Mouse (Mus musculus) heart, embryonic 15.5 days (tissue): Measurements from ENCODE around the gene U90926. TPM values are rescaled to one million over a fixed set of nuclear protein-coding genes. Genes with fewer than 3 reads are reported as not detected.
A peak's percentile ranks its signal among the peaks of the same experiment; 100 is the strongest.

Experiments
- ATAC-seq: fragments of 200-750 bp; cut with Nextera tagmentation; replicated peaks from 2 replicates; pipeline ENCODE4 v1.8.0; 2017; ENCODE audit warnings: low read depth, moderate TSS enrichment; ENCODE audit not compliant: insufficient number of reproducible peaks, insufficient read depth, low FRiP score
- H3K27ac ChIP-seq: fragments of 300-500 bp; sonication (generic); 2 replicates; pipeline ENCODE4 v1.5.1; 2015; ENCODE audit warnings: mild to moderate bottlenecking, inconsistent platforms
- H3K27me3 ChIP-seq: fragments of 300-500 bp; sonication (generic); 2 replicates; pipeline ENCODE4 v1.6.1; 2015; ENCODE audit warnings: inconsistent platforms
- H3K36me3 ChIP-seq: fragments of 300-500 bp; sonication (generic); 2 replicates; pipeline ENCODE4 v1.6.1; 2015; ENCODE audit warnings: mild to moderate bottlenecking, inconsistent platforms
- H3K4me1 ChIP-seq: fragments of 300-500 bp; sonication (generic); replicated peaks from 2 replicates; pipeline ENCODE4 v1.6.1; 2015; ENCODE audit warnings: inconsistent platforms
- H3K4me2 ChIP-seq: fragments of 300-500 bp; sonication (generic); 2 replicates; pipeline ENCODE4 v1.6.1; 2015; ENCODE audit warnings: inconsistent platforms, mild to moderate bottlenecking, moderate library complexity
- H3K4me3 ChIP-seq: fragments of 300-500 bp; sonication (generic); 2 replicates; pipeline ENCODE4 v1.5.1; 2015; ENCODE audit warnings: mild to moderate bottlenecking, inconsistent platforms
- H3K9ac ChIP-seq: fragments of 300-500 bp; sonication (generic); 2 replicates; pipeline ENCODE4 v1.6.1; 2015; ENCODE audit warnings: mild to moderate bottlenecking, inconsistent platforms
- H3K9me3 ChIP-seq: fragments of 300-500 bp; sonication (generic); replicated peaks from 2 replicates; pipeline ENCODE4 v1.6.1; 2016; ENCODE audit warnings: inconsistent platforms
- WGBS: fragments of 180-500 bp; shearing (Covaris S2); methylation state at CpG from one replicate; pipeline ENCODE4 v1.1.7; 2015; ENCODE audit warnings: mixed read lengths; 5-methylcytosine and 5-hydroxymethylcytosine counted together
- polyA plus RNA-seq: library from polyadenylated mRNA; unstranded; fragments of >200 nt; fragmentation: Nextera tagmentation; extraction: Ambion mirVana; gene quantifications from 2 replicates; pipeline ENCODE4 v1.2.1, GENCODE M21; 2015

U90926 gene
- polyA plus RNA-seq: not detected in 2 replicates

- 89% methylated on average over 4 of the region's 4 CpGs for WGBS
- Histone ChIP-seq H3K4me3 (no peak within 1 kb of the TSS), H3K9ac (no peak within 1 kb of the TSS), H3K27me3 (no peaks in the 10 kb centered on the region), H3K36me3 (no peaks in the 10 kb centered on the region), H3K27ac (no peak within 1 kb of the TSS), H3K4me1 (no peaks in the 10 kb centered on the region), H3K4me2 (no peak within 1 kb of the TSS), H3K9me3 (no peaks in the 10 kb centered on the region)
- no peak for ATAC-seq
Measured at GRCm38 (mm10) chr5:92215308-92215707, at the start of gene U90926. U90926 (minus strand) TSS chr5:92215408.

GRCm38 (mm10) chr5:92263761-92264359 lies 48.7 kb upstream of the U90926 start:
- Histone ChIP-seq H3K27ac (no peak overlapping the region), H3K36me3 (no peaks in the 10 kb centered on the region), H3K27me3 (peaks cover under 1% of the 10 kb centered on the region; the same call in 1 of the 2 replicates), H3K4me2 (no peak overlapping the region), H3K4me3 (no peak overlapping the region), H3K9ac (no peak overlapping the region), H3K9me3 (no peaks in the 10 kb centered on the region), H3K4me1 (peaks cover 10% of the 10 kb centered on the region)
- 20% methylated on average over 4 of the region's 4 CpGs for WGBS
- peak; percentile 72 for ATAC-seq

- H3K9ac ChIP-seq: no peak overlapping the region
- no peaks in the 10 kb centered on the region for H3K9me3 ChIP-seq
- no peak for ATAC-seq
- no peak overlapping the region for H3K4me2 ChIP-seq
- no peaks in the 10 kb centered on the region for H3K36me3 ChIP-seq
- H3K27me3 ChIP-seq: peaks cover 3% of the 10 kb centered on the region; the same call in 1 of the 2 replicates
- H3K4me3 ChIP-seq: no peak overlapping the region
- 81% methylated on average over 8 of the region's 8 CpGs for WGBS
- H3K27ac ChIP-seq: no peak overlapping the region
- peaks cover 10% of the 10 kb centered on the region for H3K4me1 ChIP-seq
Measured at GRCm38 (mm10) chr5:92262646-92263045, 47.4 kb upstream of the U90926 start.

- peaks cover 4% of the 10 kb centered on the region for H3K4me1 ChIP-seq
- WGBS: 32% methylated on average over 6 of the region's 6 CpGs
- ATAC-seq: no peak
Measured at GRCm38 (mm10) chr5:92256218-92256617, 41.0 kb upstream of the U90926 start, which contains the start of gene Ppef2. Ppef2 (minus strand) TSS chr5:92256278.

GRCm38 (mm10) chr5:92254476-92254875 lies 39.3 kb upstream of the U90926 start:
- Histone ChIP-seq H3K27me3 (peaks cover 3% of the 10 kb centered on the region; the same call in 1 of the 2 replicates), H3K9ac (no peak overlapping the region), H3K9me3 (0 out of 2 replicates have a peak, but pooled peaks cover 2% of the 10 kb centered on the region), H3K4me2 (no peak overlapping the region), H3K27ac (no peak overlapping the region), H3K4me3 (no peak overlapping the region), H3K36me3 (no peaks in the 10 kb centered on the region), H3K4me1 (peaks cover 4% of the 10 kb centered on the region)
- WGBS: 63% methylated on average over 6 of the region's 6 CpGs
- ATAC-seq: no peak

More at GRCm38 (mm10) chr5:92256218-92256617, 41.0 kb upstream of the U90926 start, which contains the start of gene Ppef2:
- no peaks in the 10 kb centered on the region for H3K36me3 ChIP-seq
- H3K4me3 ChIP-seq: no peak within 1 kb of the TSS
- no peak within 1 kb of the TSS for H3K27ac ChIP-seq
- no peak within 1 kb of the TSS for H3K9ac ChIP-seq
- H3K4me2 ChIP-seq: no peak within 1 kb of the TSS
- H3K9me3 ChIP-seq: no peaks in the 10 kb centered on the region
- H3K27me3 ChIP-seq: peaks cover 3% of the 10 kb centered on the region; the same call in 1 of the 2 replicates

GRCm38 (mm10) chr5:92252797-92253343 lies 37.7 kb upstream of the U90926 start:
- 19% methylated on average over 18 of the region's 18 CpGs for WGBS
- H3K4me1 ChIP-seq: peaks cover 4% of the 10 kb centered on the region
- H3K36me3 ChIP-seq: no peaks in the 10 kb centered on the region
- H3K9me3 ChIP-seq: 0 out of 2 replicates have a peak, but pooled peaks cover 3% of the 10 kb centered on the region
- no peak overlapping the region for H3K27ac ChIP-seq
- H3K27me3 ChIP-seq: no peaks in the 10 kb centered on the region
- ATAC-seq: no peak
- H3K4me3 ChIP-seq: no peak overlapping the region
- H3K9ac ChIP-seq: no peak overlapping the region
- peak overlapping the region; percentile 26; the same call in 1 of the 2 replicates for H3K4me2 ChIP-seq

GRCm38 (mm10) chr5:92252031-92252430 lies 36.8 kb upstream of the U90926 start:
- H3K36me3 ChIP-seq: no peaks in the 10 kb centered on the region
- no peak overlapping the region for H3K9ac ChIP-seq
- H3K4me1 ChIP-seq: peaks cover 4% of the 10 kb centered on the region
- H3K4me3 ChIP-seq: no peak overlapping the region
- no peak overlapping the region for H3K4me2 ChIP-seq
- no peaks in the 10 kb centered on the region for H3K27me3 ChIP-seq
- no peak for ATAC-seq
- 0 out of 2 replicates have a peak, but pooled peaks cover 3% of the 10 kb centered on the region for H3K9me3 ChIP-seq
- no peak overlapping the region for H3K27ac ChIP-seq
- WGBS: 86% methylated on average over 6 of the region's 6 CpGs

GRCm38 (mm10) chr5:92248614-92249013 lies 33.4 kb upstream of the U90926 start:
- no peak overlapping the region for H3K27ac ChIP-seq
- 71% methylated on average over 11 of the region's 11 CpGs for WGBS

GRCm38 (mm10) chr5:92245483-92245882 lies 30.3 kb upstream of the U90926 start:
- no peaks in the 10 kb centered on the region for H3K27me3 ChIP-seq
- H3K9ac ChIP-seq: no peak overlapping the region
- no peak overlapping the region for H3K4me3 ChIP-seq
- H3K4me1 ChIP-seq: no peaks in the 10 kb centered on the region
- H3K9me3 ChIP-seq: 0 out of 2 replicates have a peak, but pooled peaks cover 3% of the 10 kb centered on the region
- H3K27ac ChIP-seq: no peak overlapping the region
- no peak overlapping the region for H3K4me2 ChIP-seq
- H3K36me3 ChIP-seq: no peaks in the 10 kb centered on the region
- 79% methylated on average over 9 of the region's 9 CpGs for WGBS
- ATAC-seq: no peak

More at GRCm38 (mm10) chr5:92248614-92249013, 33.4 kb upstream of the U90926 start:
- Histone ChIP-seq H3K4me2 (no peak overlapping the region), H3K27me3 (no peaks in the 10 kb centered on the region), H3K4me3 (no peak overlapping the region), H3K9me3 (0 out of 2 replicates have a peak, but pooled peaks cover 3% of the 10 kb centered on the region), H3K36me3 (no peaks in the 10 kb centered on the region), H3K4me1 (peaks cover 4% of the 10 kb centered on the region), H3K9ac (no peak overlapping the region)
- ATAC-seq: no peak

GRCm38 (mm10) chr5:92244900-92245299 lies 29.7 kb upstream of the U90926 start:
- WGBS: 88% methylated on average over 2 of the region's 2 CpGs
- Histone ChIP-seq H3K4me1 (peaks cover under 1% of the 10 kb centered on the region; the same call in 1 of the 2 replicates), H3K9ac (no peak overlapping the region), H3K27ac (no peak overlapping the region), H3K9me3 (0 out of 2 replicates have a peak, but pooled peaks cover 3% of the 10 kb centered on the region), H3K4me3 (no peak overlapping the region), H3K36me3 (no peaks in the 10 kb centered on the region), H3K4me2 (no peak overlapping the region), H3K27me3 (no peaks in the 10 kb centered on the region)
- no peak for ATAC-seq

GRCm38 (mm10) chr5:92240769-92241168 lies 25.6 kb upstream of the U90926 start:
- Histone ChIP-seq H3K36me3 (no peaks in the 10 kb centered on the region), H3K27me3 (no peaks in the 10 kb centered on the region), H3K4me3 (no peak overlapping the region), H3K9ac (no peak overlapping the region), H3K4me1 (peaks cover 4% of the 10 kb centered on the region; the same call in 1 of the 2 replicates), H3K4me2 (no peak overlapping the region), H3K27ac (no peak overlapping the region), H3K9me3 (no peaks in the 10 kb centered on the region)
- no peak for ATAC-seq
- 87% methylated on average over 12 of the region's 12 CpGs for WGBS
